Mouse (Mus musculus): Measurements from ENCODE around the gene Zfp853. TPM values are rescaled to one million over a fixed set of nuclear protein-coding genes. Genes with fewer than 3 reads are reported as not detected.

The Zfp853 gene
- polyA plus RNA-seq, 1 experiment from 2014 or later, result 0.13 TPM

DNA sequence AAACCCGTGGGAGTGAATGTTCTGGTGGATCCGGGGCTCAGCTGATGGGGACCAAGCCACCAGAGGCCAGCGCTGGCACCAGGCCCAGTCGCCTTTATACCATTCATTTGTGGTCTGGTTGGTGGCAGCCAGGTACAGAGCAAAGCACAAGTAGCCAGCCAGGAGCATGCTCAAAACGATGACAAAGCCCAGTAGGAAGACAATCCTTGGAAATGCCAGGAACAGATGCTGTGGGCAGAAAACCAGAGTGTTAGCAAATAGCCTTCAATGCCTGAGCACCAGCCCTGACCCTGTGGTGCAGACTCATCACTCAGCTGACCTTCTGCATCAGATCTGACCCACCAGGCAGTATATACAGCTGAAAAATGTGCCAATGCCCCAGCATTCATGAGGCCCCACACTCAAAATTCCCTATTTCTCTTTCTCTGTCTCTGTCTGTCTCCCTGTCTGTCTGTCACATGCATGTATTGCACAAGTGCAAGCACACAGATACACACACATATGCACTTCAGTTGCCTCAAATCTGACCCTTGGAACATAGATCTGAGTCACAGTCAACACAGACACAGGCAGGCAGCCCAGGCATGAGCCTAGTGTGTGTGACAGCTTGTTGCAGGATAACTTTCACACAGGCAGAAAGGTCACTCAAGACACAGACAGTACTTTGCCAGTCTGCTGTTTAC lies 23.3 kb upstream of the Zfp853 start:
- H3K27me3 ChIP-seq (ENCODE audit: control insufficient read depth, insufficient read depth, low read length), result no peaks in the 10 kb centered on the region
- peaks cover 17% of the 10 kb centered on the region for H3K4me1 ChIP-seq (ENCODE audit: control insufficient read depth, insufficient read depth, low read length)
- H3K9ac ChIP-seq (replicated peaks; ENCODE audit: low read length), result no peak overlapping the region
- DNase-seq, result no peak
- H3K4me2 ChIP-seq (ENCODE audit: low read length), result no peak overlapping the region
- H3K9me3 ChIP-seq (ENCODE audit: control insufficient read depth, low read length), result no peaks in the 10 kb centered on the region
- ATAC-seq (ENCODE audit: low FRiP score, low TSS enrichment), result no peak
- no peak overlapping the region for H3K4me3 ChIP-seq (replicated peaks; ENCODE audit: low read depth, low read length)
- H3K27ac ChIP-seq (replicated peaks; ENCODE audit: low read depth, low read length), result no peak overlapping the region
- H3K36me3 ChIP-seq (ENCODE audit: control insufficient read depth, insufficient read depth, low read length), result peaks cover 60% of the 10 kb centered on the region
- 92% methylated on average over 5 of the region's 5 CpGs for WGBS

DNA sequence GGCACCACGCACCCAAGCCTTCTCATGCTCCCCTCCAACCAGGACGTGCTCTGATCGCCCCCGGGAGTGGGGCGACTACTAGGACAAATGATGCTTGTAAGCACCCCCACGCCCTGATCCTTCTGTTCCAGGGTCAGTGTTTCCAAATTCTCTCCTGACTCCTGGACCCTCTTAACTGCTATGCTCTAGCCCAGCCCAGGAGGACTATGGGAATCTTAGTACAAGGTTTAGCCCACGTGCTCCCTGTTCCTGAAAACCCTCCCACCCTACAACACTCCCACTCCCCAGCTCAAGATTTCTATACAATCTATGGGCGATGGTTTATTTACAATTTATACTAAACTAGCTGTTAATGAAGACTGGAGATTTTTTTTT lies 22.1 kb upstream of the Zfp853 start:
- Histone ChIP-seq H3K9ac (replicated peaks; ENCODE audit: low read length) (0 out of 2 replicates have a peak overlapping the region, but pooled peaks have one; percentile 23), H3K36me3 (ENCODE audit: control insufficient read depth, insufficient read depth, low read length) (peaks cover 61% of the 10 kb centered on the region), H3K27me3 (ENCODE audit: control insufficient read depth, insufficient read depth, low read length) (no peaks in the 10 kb centered on the region), H3K4me3 (replicated peaks; ENCODE audit: low read depth, low read length) (peak overlapping the region; percentile 87), H3K9me3 (ENCODE audit: control insufficient read depth, low read length) (no peaks in the 10 kb centered on the region), H3K4me1 (ENCODE audit: control insufficient read depth, insufficient read depth, low read length) (peaks cover 17% of the 10 kb centered on the region), H3K27ac (replicated peaks; ENCODE audit: low read depth, low read length) (no peak overlapping the region), H3K4me2 (ENCODE audit: low read length) (peak overlapping the region; percentile 88)
- DNase-seq (no peak), ATAC-seq (ENCODE audit: low FRiP score, low TSS enrichment) (0 out of 2 replicates have a peak, but pooled peaks have one; percentile 21)
- WGBS, result 12% methylated on average over 8 of the region's 8 CpGs

GRCm38 (mm10) chr5:143314730-143315513 lies 21.5 kb upstream of the Zfp853 start, which contains the start of gene E130309D02Rik:
E130309D02Rik (minus strand) TSS chr5:143315360.
- ATAC-seq (ENCODE audit: low FRiP score, low TSS enrichment) (peak; percentile 79), DNase-seq (peak; percentile 95)
- no peaks in the 10 kb centered on the region for H3K9me3 ChIP-seq (ENCODE audit: control insufficient read depth, low read length)
- peak within 1 kb of the TSS; percentile 97 for H3K9ac ChIP-seq (replicated peaks; ENCODE audit: low read length)
- peak within 1 kb of the TSS; percentile 87 for H3K4me3 ChIP-seq (replicated peaks; ENCODE audit: low read depth, low read length)
- peak within 1 kb of the TSS; percentile 96 for H3K27ac ChIP-seq (replicated peaks; ENCODE audit: low read depth, low read length)
- no peaks in the 10 kb centered on the region for H3K27me3 ChIP-seq (ENCODE audit: control insufficient read depth, insufficient read depth, low read length)
- peak within 1 kb of the TSS; percentile 88 for H3K4me2 ChIP-seq (ENCODE audit: low read length)
- WGBS, result under 1% methylated on average over 100 of the region's 101 CpGs
- peaks cover 61% of the 10 kb centered on the region for H3K36me3 ChIP-seq (ENCODE audit: control insufficient read depth, insufficient read depth, low read length)
- H3K4me1 ChIP-seq (ENCODE audit: control insufficient read depth, insufficient read depth, low read length), result peaks cover 17% of the 10 kb centered on the region

GRCm38 (mm10) chr5:143314183-143314729 lies 20.8 kb upstream of the Zfp853 start:
- no peaks in the 10 kb centered on the region for H3K27me3 ChIP-seq (ENCODE audit: control insufficient read depth, insufficient read depth, low read length)
- H3K27ac ChIP-seq (replicated peaks; ENCODE audit: low read depth, low read length), result peak overlapping the region; percentile 96
- ATAC-seq (ENCODE audit: low FRiP score, low TSS enrichment) (no peak), DNase-seq (peak; percentile 68)
- peaks cover 61% of the 10 kb centered on the region for H3K36me3 ChIP-seq (ENCODE audit: control insufficient read depth, insufficient read depth, low read length)
- H3K4me2 ChIP-seq (ENCODE audit: low read length), result peak overlapping the region; percentile 88
- 1% methylated on average over 16 of the region's 16 CpGs for WGBS
- H3K4me3 ChIP-seq (replicated peaks; ENCODE audit: low read depth, low read length), result peak overlapping the region; percentile 87
- peak overlapping the region; percentile 97 for H3K9ac ChIP-seq (replicated peaks; ENCODE audit: low read length)
- H3K4me1 ChIP-seq (ENCODE audit: control insufficient read depth, insufficient read depth, low read length), result peaks cover 17% of the 10 kb centered on the region
- no peaks in the 10 kb centered on the region for H3K9me3 ChIP-seq (ENCODE audit: control insufficient read depth, low read length)

- peaks cover 61% of the 10 kb centered on the region for H3K36me3 ChIP-seq (ENCODE audit: control insufficient read depth, insufficient read depth, low read length)
- no peak overlapping the region for H3K4me2 ChIP-seq (ENCODE audit: low read length)
- ATAC-seq (ENCODE audit: low FRiP score, low TSS enrichment), result no peak
Observed at GRCm38 (mm10) chr5:143311886-143312285, 18.5 kb upstream of the Zfp853 start.

DNA sequence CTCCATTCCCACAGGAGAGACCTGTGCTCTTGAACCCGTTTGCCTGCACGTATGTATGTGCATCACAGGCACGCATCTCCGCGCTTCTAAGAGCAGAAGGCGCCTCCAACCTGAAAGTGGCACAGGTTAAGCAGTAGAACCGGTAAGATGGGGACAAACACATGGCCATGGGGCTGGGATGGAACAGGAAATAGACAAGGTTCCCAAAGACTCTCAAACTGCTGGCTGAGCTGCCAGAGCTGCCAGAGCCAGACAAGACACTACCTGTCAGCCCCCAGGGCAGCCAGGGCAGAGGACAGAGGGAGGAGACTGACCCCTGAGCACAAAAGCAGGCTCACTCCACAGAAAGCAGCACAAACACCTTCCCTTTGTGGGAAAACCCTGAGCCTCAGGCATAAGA lies 16.5 kb upstream of the Zfp853 start:
- Histone ChIP-seq H3K27me3 (ENCODE audit: control insufficient read depth, insufficient read depth, low read length) (no peaks in the 10 kb centered on the region), H3K4me1 (ENCODE audit: control insufficient read depth, insufficient read depth, low read length) (peaks cover 17% of the 10 kb centered on the region), H3K36me3 (ENCODE audit: control insufficient read depth, insufficient read depth, low read length) (peaks cover 69% of the 10 kb centered on the region)

More at GRCm38 (mm10) chr5:143311886-143312285, 18.5 kb upstream of the Zfp853 start:
- H3K4me3 ChIP-seq (replicated peaks; ENCODE audit: low read depth, low read length), result no peak overlapping the region
- H3K9ac ChIP-seq (replicated peaks; ENCODE audit: low read length), result no peak overlapping the region
- H3K4me1 ChIP-seq (ENCODE audit: control insufficient read depth, insufficient read depth, low read length), result peaks cover 17% of the 10 kb centered on the region
- 63% methylated on average over 8 of the region's 8 CpGs for WGBS
- H3K27me3 ChIP-seq (ENCODE audit: control insufficient read depth, insufficient read depth, low read length), result no peaks in the 10 kb centered on the region
- H3K9me3 ChIP-seq (ENCODE audit: control insufficient read depth, low read length), result no peaks in the 10 kb centered on the region
- no peak overlapping the region for H3K27ac ChIP-seq (replicated peaks; ENCODE audit: low read depth, low read length)
- DNase-seq, result peak; percentile 86

GRCm38 (mm10) chr5:143308825-143309224 lies 15.4 kb upstream of the Zfp853 start:
- 96% methylated on average over 5 of the region's 5 CpGs for WGBS
- Histone ChIP-seq H3K4me1 (ENCODE audit: control insufficient read depth, insufficient read depth, low read length) (peaks cover 14% of the 10 kb centered on the region), H3K4me2 (ENCODE audit: low read length) (no peak overlapping the region), H3K9ac (replicated peaks; ENCODE audit: low read length) (no peak overlapping the region), H3K27me3 (ENCODE audit: control insufficient read depth, insufficient read depth, low read length) (no peaks in the 10 kb centered on the region), H3K27ac (replicated peaks; ENCODE audit: low read depth, low read length) (no peak overlapping the region), H3K9me3 (ENCODE audit: control insufficient read depth, low read length) (no peaks in the 10 kb centered on the region), H3K36me3 (ENCODE audit: control insufficient read depth, insufficient read depth, low read length) (peaks cover 77% of the 10 kb centered on the region), H3K4me3 (replicated peaks; ENCODE audit: low read depth, low read length) (no peak overlapping the region)
- DNase-seq (no peak), ATAC-seq (ENCODE audit: low FRiP score, low TSS enrichment) (no peak)

More for the DNA sequence above, 16.5 kb upstream of the Zfp853 start:
- WGBS, result 98% methylated on average over 7 of the region's 7 CpGs
- no peak for ATAC-seq (ENCODE audit: low FRiP score, low TSS enrichment)
- Histone ChIP-seq H3K4me2 (ENCODE audit: low read length) (no peak overlapping the region), H3K9me3 (ENCODE audit: control insufficient read depth, low read length) (no peaks in the 10 kb centered on the region), H3K9ac (replicated peaks; ENCODE audit: low read length) (no peak overlapping the region), H3K4me3 (replicated peaks; ENCODE audit: low read depth, low read length) (no peak overlapping the region), H3K27ac (replicated peaks; ENCODE audit: low read depth, low read length) (no peak overlapping the region)
- DNase-seq, result no peak

GRCm38 (mm10) chr5:143304251-143304650 lies 10.8 kb upstream of the Zfp853 start:
- no peak overlapping the region for H3K27ac ChIP-seq (replicated peaks; ENCODE audit: low read depth, low read length)
- 89% methylated on average over 7 of the region's 7 CpGs for WGBS
- no peak for ATAC-seq (ENCODE audit: low FRiP score, low TSS enrichment)
- peaks cover 96% of the 10 kb centered on the region for H3K36me3 ChIP-seq (ENCODE audit: control insufficient read depth, insufficient read depth, low read length)
- H3K4me1 ChIP-seq (ENCODE audit: control insufficient read depth, insufficient read depth, low read length), result no peaks in the 10 kb centered on the region
- H3K27me3 ChIP-seq (ENCODE audit: control insufficient read depth, insufficient read depth, low read length), result no peaks in the 10 kb centered on the region
- H3K4me3 ChIP-seq (replicated peaks; ENCODE audit: low read depth, low read length), result no peak overlapping the region
- H3K4me2 ChIP-seq (ENCODE audit: low read length), result no peak overlapping the region
- DNase-seq, result no peak
- H3K9ac ChIP-seq (replicated peaks; ENCODE audit: low read length), result no peak overlapping the region; the same call in 1 of the 2 replicates
- H3K9me3 ChIP-seq (ENCODE audit: control insufficient read depth, low read length), result no peaks in the 10 kb centered on the region
